In the genomic region with DNA sequence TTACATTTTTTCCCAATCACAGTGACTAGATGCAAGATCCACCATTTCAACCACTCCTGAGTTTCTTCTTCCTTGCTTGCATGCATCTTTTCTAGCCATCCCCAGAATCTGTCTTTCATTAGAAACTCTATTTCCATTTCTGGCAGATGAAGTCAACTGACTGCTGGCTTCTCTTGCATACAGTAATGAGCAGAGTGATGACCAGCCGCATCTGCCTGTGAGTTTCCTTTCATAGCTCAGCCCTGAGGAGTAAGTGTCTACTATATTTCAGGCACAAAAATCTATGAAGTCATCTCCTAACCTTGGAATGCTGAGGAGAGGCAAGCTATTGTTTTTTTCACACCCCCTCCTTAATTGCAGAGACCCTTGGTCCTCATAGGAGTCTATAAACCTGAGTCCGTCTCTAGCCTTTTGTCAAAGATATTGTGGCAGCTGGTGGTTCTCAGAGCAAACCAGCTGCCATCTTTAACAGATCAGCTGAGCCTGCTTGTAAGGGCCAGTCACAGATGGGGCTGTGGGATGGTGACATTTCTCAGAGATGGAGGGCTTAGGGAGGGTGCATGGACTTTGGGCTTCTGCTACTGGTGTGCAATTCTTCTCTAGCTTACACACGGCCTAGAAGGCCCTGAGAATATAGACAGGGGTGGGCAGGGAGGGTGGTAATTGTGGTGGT, we compare ENCODE assay signal across 32 mouse cellular contexts. TPM values are rescaled to one million over a fixed set of nuclear protein-coding genes. Genes with fewer than 3 reads are reported as not detected.
DNase-seq lines count a peak whose midpoint lies in the region; ATAC-seq and TF ChIP-seq lines count a peak whose summit lies in the region.
"Had no signal": no experiment of that assay in that cellular context is flagged by ENCODE, and none has a peak within 500 bp of the region (broad histone marks: within the 10 kb centered on the region; RNA-seq: fewer than 3 reads in every experiment).

No protein-coding gene starts in this region.

- ATAC-seq in embryonic facial prominence, embryonic 15.5 days (ENCODE audit: insufficient number of reproducible peaks, low FRiP score, low TSS enrichment, low read depth): no peak
- no peak for ATAC-seq in intestine, embryonic 15.5 days
- ATAC-seq: forebrain, embryonic 14.5 days; midbrain, embryonic 16.5 days had no signal

- no peaks in the 10 kb centered on the region for H3K27me3 ChIP-seq in embryonic facial prominence, embryonic 15.5 days
- no peaks in the 10 kb centered on the region for H3K27me3 ChIP-seq in intestine, embryonic 15.5 days (replicated peaks)
- H3K27me3 ChIP-seq: heart, embryonic 15.5 days; liver, embryonic 15.5 days; lung, embryonic 15.5 days; neural tube, embryonic 13.5 days had no signal

- peak; percentile 19 to 45 for DNase-seq in frontal cortex, adult 2 months (ENCODE audit: extremely low spot score in 1 of 2, low spot score in 1 of 2)
- no peak for DNase-seq in frontal cortex, postnatal 10 days (ENCODE audit: low spot score in 2 of 2)
- DNase-seq in left cerebral cortex, adult 2 months (ENCODE audit: extremely low spot score in 1 of 2, low spot score in 2 of 2): no peak
- no peak for DNase-seq in left cerebral cortex, adult 11 months (ENCODE audit: low spot score)
- DNase-seq in telencephalon, adult 2 months (ENCODE audit: low read depth, low spot score): peak; percentile 21
- DNase-seq: adrenal gland, postnatal 36 days; cerebellum, adult 11-12 months; cerebellum, postnatal 10 days; gastrocnemius, adult 2 months; heart, postnatal 36 days; kidney, postnatal 25 days; liver; spleen, adult 18-20 months had no signal

- H3K9me3 ChIP-seq in embryonic facial prominence, embryonic 15.5 days (replicated peaks): no peaks in the 10 kb centered on the region
- H3K9me3 ChIP-seq in intestine, embryonic 15.5 days: no peaks in the 10 kb centered on the region
- H3K9me3 ChIP-seq: heart, embryonic 15.5 days; limb, embryonic 10.5 days; liver, embryonic 15.5 days; lung, embryonic 15.5 days; midbrain, embryonic 10.5 days; neural tube, embryonic 13.5 days had no signal

- H3K9ac ChIP-seq in embryonic facial prominence, embryonic 15.5 days: no peak overlapping the region
- H3K9ac ChIP-seq in intestine, embryonic 15.5 days: no peak overlapping the region
- H3K9ac ChIP-seq: heart, embryonic 15.5 days; hindbrain, embryonic 14.5 days; liver, embryonic 15.5 days; lung, embryonic 15.5 days; neural tube, embryonic 13.5 days had no signal

- H3K4me2 ChIP-seq in embryonic facial prominence, embryonic 15.5 days (replicated peaks): no peak overlapping the region
- H3K4me2 ChIP-seq in intestine, embryonic 15.5 days (replicated peaks): no peak overlapping the region
- H3K4me2 ChIP-seq: heart, embryonic 15.5 days; hindbrain, embryonic 14.5 days; liver, embryonic 15.5 days; lung, embryonic 15.5 days; neural tube, embryonic 13.5 days had no signal

- no peak overlapping the region for H3K4me3 ChIP-seq in left cerebral cortex, adult 2 months
- no peak overlapping the region for H3K4me3 ChIP-seq in embryonic facial prominence, embryonic 15.5 days (replicated peaks)
- no peak overlapping the region for H3K4me3 ChIP-seq in intestine, embryonic 15.5 days (replicated peaks)
- H3K4me3 ChIP-seq: erythroblast, embryonic 14.5 days; gastrocnemius, adult 2 months; heart, embryonic 15.5 days; limb, embryonic 10.5 days; liver, embryonic 15.5 days; lung, embryonic 15.5 days; midbrain, embryonic 10.5 days; myocyte; neural tube, embryonic 13.5 days had no signal

- 57% methylated on average over 3 of the region's 3 CpGs for WGBS in embryonic facial prominence, embryonic 15.5 days
- 89% methylated on average over 3 of the region's 3 CpGs for WGBS in intestine, embryonic 15.5 days

- no peak for TF ChIP-seq CTCF in left cerebral cortex, adult 2 months (IDR thresholded peaks at IDR 0.05)

- H3K36me3 ChIP-seq in embryonic facial prominence, embryonic 15.5 days: peaks cover 25% of the 10 kb centered on the region
- no peaks in the 10 kb centered on the region; the same call in 1 of the 2 replicates for H3K36me3 ChIP-seq in intestine, embryonic 15.5 days
- H3K36me3 ChIP-seq: heart, embryonic 15.5 days; liver, embryonic 15.5 days; lung, embryonic 15.5 days; midbrain, embryonic 10.5 days had no signal

- peak overlapping the region; percentile 69 for H3K27ac ChIP-seq in left cerebral cortex, adult 2 months
- H3K27ac ChIP-seq in embryonic facial prominence, embryonic 15.5 days (replicated peaks): peak overlapping the region; percentile 67
- H3K27ac ChIP-seq in intestine, embryonic 15.5 days: no peak overlapping the region
- H3K27ac ChIP-seq: gastrocnemius, adult 2 months; heart, embryonic 15.5 days; hindbrain, embryonic 14.5 days; limb, embryonic 10.5 days; liver, embryonic 15.5 days; lung, embryonic 15.5 days; macrophage; midbrain, embryonic 10.5 days; neural tube, embryonic 13.5 days had no signal

- intact Hi-C loops in left cerebral cortex, adult 2 months (cut with DNase I): no loop called here

- no peaks in the 10 kb centered on the region for H3K4me1 ChIP-seq in embryonic facial prominence, embryonic 15.5 days
- H3K4me1 ChIP-seq in intestine, embryonic 15.5 days (replicated peaks): no peaks in the 10 kb centered on the region
- H3K4me1 ChIP-seq: heart, embryonic 15.5 days; liver, embryonic 15.5 days; lung, embryonic 15.5 days; neural tube, embryonic 13.5 days had no signal

RNA-seq across cellular contexts. Expression of a gene that starts 25.6 kb away (rescaled TPM):
- 0.11 TPM in 1 of 2 replicates, not detected in the other for polyA plus RNA-seq in frontal cortex, adult 2 months (2012; rRNA removed)
- not detected for total RNA-seq in left cerebral cortex, adult 2 months (2021)
- polyA plus RNA-seq in embryonic facial prominence, embryonic 15.5 days (2015; fragmentation: Nextera tagmentation; extraction: Ambion mirVana): 1.2 and 1.4 TPM in 2 replicates
- polyA plus RNA-seq in intestine, embryonic 15.5 days (2015; fragmentation: Nextera tagmentation; extraction: Ambion mirVana): 8.0 and 9.0 TPM in 2 replicates
- total RNA-seq: adrenal gland, postnatal 36 days; gastrocnemius, adult 2 months; heart, postnatal 36 days; layer of hippocampus, postnatal 14 days had no signal
- polyA plus RNA-seq: cortical plate, adult 2 months; erythroblast, embryonic 14.5 days; forebrain, embryonic 14.5 days; gonadal fat pad, adult 2 months; heart, embryonic 15.5 days; hindbrain, embryonic 14.5 days; kidney, embryonic 14.5 days; liver, embryonic 15.5 days; lung, embryonic 15.5 days; macrophage; midbrain, embryonic 10.5 days; midbrain, embryonic 16.5 days; myocyte; testis, adult 2 months had no signal

Comparison
In these comparisons a context has a peak if more than half of its experiments do, and no peak if none do; other contexts are left out.
1. DNase-seq: peak in frontal cortex, adult 2 months (2 of 2) and telencephalon, adult 2 months (single experiment); none in frontal cortex, postnatal 10 days (0 of 2), left cerebral cortex, adult 2 months (0 of 2) and left cerebral cortex, adult 11 months (single experiment).